Mouse (Mus musculus): ENCODE data around the gene Sacm1l.

The Sacm1l gene

GRCm38 (mm10) chr9:123529392-123530157, at the start of gene Sacm1l:
Gene Sacm1l, plus strand, starts transcription at chr9:123529759.
- DNase-seq (ENCODE audit: inconsistent ontology term): peak; percentile 98

GRCm38 (mm10) chr9:123479876-123480252, 49.7 kb upstream of the Sacm1l start:
- DNase-seq (ENCODE audit: inconsistent ontology term): no peak

DNA sequence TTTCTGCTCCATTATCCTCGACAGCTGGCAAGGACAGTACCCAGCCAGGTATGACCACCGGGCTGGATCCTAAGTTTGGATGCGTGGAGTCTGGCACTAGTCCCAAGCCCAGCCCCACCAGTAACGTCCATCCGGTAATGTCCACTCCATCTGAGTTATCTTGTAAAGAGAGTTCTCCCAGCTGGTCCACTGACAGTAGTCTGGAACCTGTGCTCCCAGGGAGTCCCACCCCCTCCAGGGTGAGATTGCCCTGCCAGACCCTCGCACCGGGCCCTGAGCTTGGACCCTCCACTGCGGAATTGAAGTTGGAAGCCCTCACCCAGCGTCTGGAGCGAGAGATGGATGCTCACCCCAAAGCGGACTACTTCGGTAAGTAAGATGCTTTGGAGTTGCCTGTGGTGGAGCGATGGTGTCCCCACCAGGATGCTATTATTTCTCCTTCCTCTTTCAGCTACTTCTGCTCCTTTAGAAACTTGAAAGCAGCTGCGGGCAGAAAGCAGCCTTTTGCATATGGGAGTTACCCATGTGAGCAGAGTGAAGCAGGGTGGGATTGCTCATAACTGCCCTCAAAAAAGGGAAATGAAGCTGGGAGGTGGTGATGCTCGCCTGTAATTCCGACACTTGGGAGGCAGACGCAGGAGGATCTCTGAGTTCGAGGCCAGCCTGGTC, 49.2 kb upstream of the Sacm1l start:
- no peak for DNase-seq (ENCODE audit: inconsistent ontology term)

- no peak for DNase-seq (ENCODE audit: inconsistent ontology term)
Measured at GRCm38 (mm10) chr9:123481136-123481535, 48.4 kb upstream of the Sacm1l start.

- DNase-seq (ENCODE audit: inconsistent ontology term): no peak
Measured at GRCm38 (mm10) chr9:123483598-123483997, 46.0 kb upstream of the Sacm1l start.

DNA sequence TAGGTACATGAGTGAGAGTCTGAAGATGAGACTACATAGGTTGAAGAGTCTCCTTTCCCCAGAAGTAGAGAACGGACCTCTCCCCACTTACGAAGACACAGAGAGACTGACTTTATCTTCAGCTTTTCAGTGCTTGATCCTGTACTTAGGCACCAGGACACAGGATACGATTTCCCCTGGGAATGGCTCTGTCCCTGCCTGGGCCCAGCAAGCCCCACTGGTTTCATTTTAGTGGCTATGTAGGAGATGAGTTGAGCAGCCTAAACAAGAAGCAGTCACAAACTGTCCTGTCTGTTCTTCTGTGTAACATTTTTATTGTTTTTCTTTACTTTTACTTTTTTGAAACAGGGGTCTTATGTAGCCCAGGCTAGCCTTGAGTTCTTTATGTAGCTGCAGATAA, 44.7 kb upstream of the Sacm1l start:
- DNase-seq (ENCODE audit: inconsistent ontology term): no peak

- DNase-seq (ENCODE audit: inconsistent ontology term): no peak
Measured at GRCm38 (mm10) chr9:123485561-123485960, 44.0 kb upstream of the Sacm1l start.

DNA sequence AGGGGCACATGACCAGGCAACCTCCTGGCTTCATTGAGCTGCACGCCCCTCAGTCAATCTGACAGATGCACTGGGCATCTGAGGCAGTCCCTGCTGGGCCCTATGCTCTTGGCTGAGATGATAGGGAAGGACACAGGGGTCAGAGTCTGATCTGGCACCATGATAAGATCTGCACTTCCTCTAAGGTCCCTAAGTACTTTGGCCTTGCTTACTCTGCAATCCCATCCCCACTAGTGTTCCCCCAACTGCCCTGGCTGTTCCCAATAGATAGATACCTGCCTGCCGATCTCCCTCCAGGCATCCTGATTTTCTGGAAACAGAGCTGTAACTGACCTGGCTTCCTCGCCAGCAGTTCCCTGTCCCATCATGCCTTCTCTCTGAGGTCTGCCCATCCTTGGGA, 42.9 kb upstream of the Sacm1l start:
- no peak for DNase-seq (ENCODE audit: inconsistent ontology term)

DNA sequence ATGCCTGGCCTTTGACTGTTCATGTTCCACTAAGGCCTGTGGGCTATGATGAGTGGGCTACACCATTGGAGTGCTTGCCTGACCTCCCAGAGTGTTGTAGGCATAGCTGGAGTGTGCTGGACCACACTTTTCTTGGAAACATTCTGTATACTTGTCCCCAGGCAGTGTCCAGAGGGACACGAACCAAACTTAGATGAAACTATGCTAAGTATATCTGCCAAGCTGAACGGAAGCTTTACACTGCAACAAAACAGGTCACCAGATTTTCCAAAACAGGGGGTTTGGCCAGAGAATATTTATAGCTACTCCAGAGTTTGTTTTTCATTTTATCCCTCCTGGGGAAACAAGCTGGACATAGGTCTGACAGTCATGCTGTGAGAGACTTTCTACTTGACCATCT, 40.5 kb upstream of the Sacm1l start:
- DNase-seq (ENCODE audit: inconsistent ontology term): no peak

DNA sequence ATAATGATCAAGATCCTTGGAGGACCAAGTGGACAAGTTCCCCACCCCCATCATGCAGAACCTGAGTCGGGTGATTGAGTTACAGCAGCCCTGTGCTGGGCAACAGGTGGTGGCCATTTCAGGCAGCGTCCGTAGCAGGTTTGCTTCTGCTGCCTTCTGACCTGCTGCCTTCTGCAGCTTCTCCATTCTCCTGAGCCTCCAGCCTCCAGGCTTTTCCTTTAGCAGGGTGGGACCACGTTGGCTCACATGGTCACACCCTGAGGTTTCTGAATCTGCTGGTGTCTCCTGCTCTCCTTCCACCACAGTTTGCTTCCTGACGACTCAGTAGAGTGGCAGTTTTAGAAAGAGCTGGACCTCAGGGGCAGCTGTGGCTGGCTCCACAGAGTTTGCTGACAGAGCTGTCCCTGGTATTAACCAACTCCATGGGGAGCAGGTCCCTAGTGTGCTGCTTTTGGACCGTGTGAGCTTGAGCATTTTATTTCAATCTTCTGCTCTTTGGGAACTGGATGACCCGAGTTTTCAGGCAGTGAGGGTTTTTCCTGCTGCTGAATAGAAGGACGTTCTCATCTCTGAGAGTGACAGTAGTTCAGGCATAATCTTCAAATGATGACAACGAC, 39.7 kb upstream of the Sacm1l start:
- no peak for DNase-seq (ENCODE audit: inconsistent ontology term)

GRCm38 (mm10) chr9:123490930-123491329, 38.6 kb upstream of the Sacm1l start:
- no peak for DNase-seq (ENCODE audit: inconsistent ontology term)

DNA sequence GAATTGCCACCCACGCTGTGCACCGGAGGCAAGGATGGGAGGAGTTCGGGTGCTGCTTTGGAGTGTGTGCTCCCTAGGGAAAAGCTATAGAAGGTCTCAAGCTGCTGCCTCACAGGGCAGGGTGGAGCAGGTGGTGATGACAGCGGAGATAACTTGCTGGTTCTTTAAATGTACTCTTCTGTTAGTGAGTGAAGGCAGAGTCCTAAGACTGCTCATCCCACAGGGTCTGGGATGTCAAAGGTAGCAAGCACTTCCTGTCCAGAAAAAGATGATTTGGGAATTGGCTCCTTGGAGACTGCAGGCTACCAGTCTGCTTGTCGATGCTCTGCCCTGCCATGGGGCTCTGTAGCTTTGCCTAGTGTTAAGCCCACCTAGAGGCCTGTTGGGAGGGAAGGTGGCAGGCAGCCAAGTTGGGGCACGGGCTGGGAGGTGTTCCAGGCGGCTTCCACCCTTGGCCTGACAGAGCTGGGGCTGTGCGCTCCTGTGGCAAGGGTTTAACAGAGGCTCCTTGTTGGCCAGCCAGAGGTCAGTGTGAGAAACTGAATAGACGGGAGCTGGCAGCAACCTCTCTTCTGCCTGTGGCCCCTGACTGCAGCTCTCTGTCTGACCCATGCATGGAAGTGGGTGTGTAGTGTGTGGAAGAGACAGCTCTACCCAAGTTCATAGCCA, 37.5 kb upstream of the Sacm1l start:
- DNase-seq (ENCODE audit: inconsistent ontology term): peak; percentile 78

DNA sequence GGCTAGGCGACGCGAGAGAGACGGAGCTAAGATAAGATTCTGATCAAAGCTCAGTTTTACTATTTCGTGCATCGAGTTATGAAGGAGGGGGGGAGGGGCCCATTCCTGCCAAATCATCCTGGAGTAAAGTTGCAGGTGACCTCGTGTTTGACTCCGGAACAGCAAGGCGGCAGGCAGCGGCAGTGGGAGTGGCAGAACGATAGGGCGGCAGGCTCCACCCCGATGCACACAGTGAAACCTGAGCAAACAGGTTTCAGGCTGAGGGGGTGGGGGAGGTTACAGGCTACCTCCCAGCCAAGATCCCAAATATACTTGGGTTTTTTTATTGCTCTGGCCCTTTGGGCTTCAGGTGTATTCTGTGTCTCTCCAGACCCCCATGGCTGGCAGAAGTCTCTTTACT, 32.9 kb upstream of the Sacm1l start:
- DNase-seq (ENCODE audit: inconsistent ontology term): no peak

- DNase-seq (ENCODE audit: inconsistent ontology term): no peak
Measured at GRCm38 (mm10) chr9:123497906-123498305, 31.7 kb upstream of the Sacm1l start.

DNA sequence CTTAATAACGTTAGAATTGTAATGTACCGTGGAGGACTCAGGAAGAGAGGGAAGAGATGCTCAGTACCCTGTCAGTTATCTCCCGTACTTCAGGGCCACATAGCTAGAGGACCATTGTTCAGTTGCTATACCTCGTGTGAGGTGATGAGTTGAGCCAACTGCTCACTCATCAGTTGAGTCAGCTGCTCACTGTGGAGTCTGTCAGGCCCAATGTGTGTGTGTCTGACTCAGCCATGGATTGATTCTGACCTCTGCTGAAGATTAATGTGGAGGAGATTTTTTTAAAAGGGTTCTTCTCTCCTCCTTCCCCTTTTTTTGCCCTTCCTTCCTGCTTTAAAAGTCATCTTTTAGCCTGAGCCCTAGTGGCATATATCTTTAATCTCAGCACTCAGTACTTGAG, 29.1 kb upstream of the Sacm1l start:
- no peak for DNase-seq (ENCODE audit: inconsistent ontology term)

DNA sequence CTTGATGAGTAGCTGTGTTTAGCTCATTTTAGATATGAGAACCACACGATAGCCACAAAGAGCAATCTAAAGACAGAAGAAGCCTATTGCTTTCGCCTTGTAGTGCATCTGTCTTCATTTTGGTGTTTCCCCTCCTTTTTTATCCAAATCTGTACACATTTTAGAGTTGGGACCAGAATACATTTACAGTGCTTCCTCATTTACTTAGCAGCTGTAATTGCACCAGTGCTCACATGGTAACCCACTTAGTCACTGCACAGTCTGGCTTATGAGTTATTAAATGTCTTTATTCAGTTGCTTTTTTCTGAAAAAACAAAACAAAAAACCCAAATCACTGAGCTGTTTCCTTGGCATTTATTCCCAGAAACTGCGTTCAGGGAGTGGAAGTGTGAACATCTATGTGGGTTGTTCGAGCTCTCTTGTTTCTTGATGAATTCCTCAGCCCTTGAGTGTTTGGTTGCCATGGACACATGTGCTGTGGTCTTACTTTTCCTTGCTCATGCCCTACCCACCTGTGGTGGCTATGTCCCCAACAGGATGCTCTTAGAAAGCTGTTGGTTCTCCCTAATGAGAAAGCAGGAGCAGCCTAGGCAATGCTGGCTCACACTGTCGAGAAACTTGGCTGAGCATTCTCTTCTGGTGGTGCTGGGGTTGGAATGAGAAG, 26.3 kb upstream of the Sacm1l start:
- DNase-seq (ENCODE audit: inconsistent ontology term): peak; percentile 52

- peak; percentile 43 for DNase-seq (ENCODE audit: inconsistent ontology term)
Measured at GRCm38 (mm10) chr9:123504325-123504724, 25.2 kb upstream of the Sacm1l start.

GRCm38 (mm10) chr9:123505598-123505997, 24.0 kb upstream of the Sacm1l start:
- DNase-seq (ENCODE audit: inconsistent ontology term): no peak

- no peak for DNase-seq (ENCODE audit: inconsistent ontology term)
Measured at GRCm38 (mm10) chr9:123506270-123507146, 23.1 kb upstream of the Sacm1l start.

DNA sequence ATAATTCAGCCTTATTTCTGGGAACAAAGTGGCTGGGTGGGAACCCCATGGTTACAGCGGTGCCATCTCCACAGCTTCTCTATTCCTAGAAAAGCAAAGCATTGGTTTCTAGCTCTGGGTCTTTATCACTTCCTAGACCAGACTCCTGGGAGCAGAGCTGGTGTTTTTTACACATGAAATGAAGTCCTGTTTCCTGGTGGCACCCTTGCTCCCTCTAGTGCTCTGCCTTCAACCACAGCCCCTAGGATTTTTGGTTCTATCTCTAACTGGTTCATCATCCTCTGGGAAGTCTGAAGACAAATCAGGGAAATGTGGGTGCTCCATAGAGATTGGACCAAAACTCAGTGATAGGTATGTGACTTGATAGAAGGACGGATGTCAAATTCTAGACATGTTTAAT, 22.2 kb upstream of the Sacm1l start:
- DNase-seq (ENCODE audit: inconsistent ontology term): no peak

- DNase-seq (ENCODE audit: inconsistent ontology term): no peak
Measured at GRCm38 (mm10) chr9:123508986-123509385, 20.6 kb upstream of the Sacm1l start.
